Mouse (Mus musculus) gastrocnemius, postnatal 14 days (tissue): ENCODE results near the gene Pigg. TPM values are rescaled to one million over a fixed set of nuclear protein-coding genes. Genes with fewer than 3 reads are reported as not detected.

ENCODE experiments used
- DNase-seq: peaks from one replicate; pipeline ENCODE4 v3.0.0; 2021; ENCODE audit warnings: mixed read lengths
- intact Hi-C: fragments of 180-260 bp; cut with DNase I; formaldehyde crosslinking; loops from one replicate; pipeline ENCODE4 v1.15.1; 2025; ENCODE audit warnings: low total_unique reads
- total RNA-seq, 2 experiments: library from RNA; stranded (reverse); gene quantifications; 2 replicates each; pipeline ENCODE4 v1.2.3; 2021

Pigg gene
- total RNA-seq, 2 experiments from 2014 or later = 3.3 to 3.4 TPM

DNA sequence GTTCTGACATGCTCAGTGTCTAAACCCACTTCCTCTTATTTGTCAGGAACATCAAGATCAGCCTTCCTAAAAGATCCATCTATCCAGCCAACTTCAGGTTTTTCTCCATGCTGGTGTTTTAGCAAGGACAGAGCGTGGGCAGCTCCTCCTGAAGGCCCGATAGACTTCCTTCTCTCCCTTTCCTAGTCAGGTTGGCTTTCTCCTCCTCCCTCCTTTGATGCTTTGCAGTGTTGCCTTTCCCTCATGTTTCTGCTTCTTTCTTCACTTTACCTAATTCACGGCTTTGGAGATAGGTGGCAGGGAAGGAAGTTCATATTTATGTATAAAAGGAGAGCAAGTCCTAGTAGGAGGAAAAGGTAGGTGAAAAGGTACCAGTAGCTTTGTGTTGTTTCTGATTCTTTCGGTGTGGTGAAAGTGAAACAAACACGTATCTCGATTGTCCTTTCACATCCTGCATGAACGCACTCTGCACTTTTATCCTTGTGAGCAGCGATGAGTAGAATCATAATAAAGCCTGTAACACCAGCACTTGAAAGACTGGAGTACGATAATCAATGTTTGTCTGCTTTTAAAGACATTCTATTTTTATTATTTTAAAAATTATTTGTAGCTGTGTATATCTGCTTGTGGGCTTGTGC is 37.2 kb downstream of the Pigg start:
- no peak for DNase-seq
- intact Hi-C loops = no loop called here

DNA sequence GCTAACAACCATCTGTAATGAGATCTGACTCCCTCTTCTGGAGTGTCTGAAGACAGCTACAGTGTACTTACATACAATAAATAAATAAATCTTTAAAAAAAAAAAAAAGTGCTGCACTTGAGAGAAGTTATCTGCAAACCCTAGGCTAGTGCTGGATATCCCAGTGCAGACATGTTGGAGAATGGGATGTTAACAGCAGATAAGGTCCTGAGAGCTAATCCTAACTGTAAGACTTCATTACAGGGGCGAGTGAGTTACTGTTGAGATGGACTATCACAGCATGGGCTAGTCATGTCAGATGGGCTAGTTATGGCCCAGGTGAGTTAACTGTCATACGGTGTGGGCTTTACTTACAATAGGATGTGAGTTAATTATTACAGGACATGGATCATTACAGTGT is 41.6 kb downstream of the Pigg start:
- DNase-seq = no peak
- intact Hi-C loops = no loop called here

DNA sequence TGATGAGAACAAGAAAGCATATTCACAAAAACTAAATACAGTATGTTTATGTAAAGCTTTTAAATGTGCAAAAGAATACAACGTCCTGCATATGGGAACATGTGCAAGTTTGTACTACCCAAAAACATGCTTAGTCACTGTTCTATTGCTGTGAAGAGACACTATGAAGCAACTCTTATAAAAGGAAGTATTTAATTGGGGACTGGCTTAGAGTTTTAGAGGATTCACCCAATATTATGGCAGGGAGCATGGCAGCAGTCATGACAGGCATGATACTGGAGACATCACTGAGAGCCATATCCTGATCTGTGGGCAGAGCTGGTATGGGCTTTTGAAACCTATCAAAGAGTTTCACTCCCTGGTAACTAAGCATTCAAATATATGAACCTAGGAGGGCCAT is 45.5 kb downstream of the Pigg start:
- DNase-seq = no peak
- intact Hi-C loops = no loop called here

DNA sequence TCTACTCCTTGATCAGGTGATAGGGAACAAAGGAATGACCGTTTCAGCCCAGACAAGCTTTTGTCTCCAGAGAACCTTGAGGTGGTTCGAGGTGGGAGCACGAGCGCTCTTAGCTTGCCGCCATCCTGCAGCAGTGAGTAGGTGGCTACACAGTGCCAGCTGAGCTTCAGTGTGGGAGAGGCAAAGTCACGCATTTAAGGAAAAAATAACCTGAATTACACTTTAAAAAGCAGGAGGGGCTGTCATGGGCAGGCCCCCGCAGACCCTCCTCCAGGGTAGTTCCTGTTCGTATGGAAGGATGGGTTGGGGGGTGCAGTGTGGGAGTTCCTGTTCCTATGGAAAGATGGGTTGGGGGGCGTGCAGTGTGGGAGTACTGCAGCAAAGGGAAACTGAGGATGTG is 47.1 kb downstream of the Pigg start:
- intact Hi-C loops = no loop called here
- no peak for DNase-seq

DNA sequence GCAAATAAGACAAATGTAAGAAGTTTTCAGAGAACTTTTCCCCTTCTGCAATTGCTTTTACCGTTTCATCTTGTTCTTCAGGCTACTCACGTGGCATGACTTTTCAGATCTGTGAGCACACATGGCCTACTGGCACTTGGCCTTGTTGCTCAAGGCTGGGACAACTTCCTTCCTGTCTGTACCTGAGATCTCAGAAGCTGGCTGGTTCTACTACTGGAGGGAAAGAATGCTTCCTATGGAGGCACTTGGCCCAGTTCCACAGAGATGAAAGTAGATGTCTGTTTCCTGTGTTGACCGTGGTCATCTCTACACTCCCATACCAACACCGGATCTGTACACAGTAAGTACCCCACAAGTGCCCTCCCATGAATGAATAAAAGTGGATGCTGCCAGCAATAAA is 47.8 kb downstream of the Pigg start:
- intact Hi-C loops = loop anchor here (10.0 kb wide), 1 partner anchor 285 kb away; no protein-coding TSS in a partner anchor
- DNase-seq = no peak

DNA sequence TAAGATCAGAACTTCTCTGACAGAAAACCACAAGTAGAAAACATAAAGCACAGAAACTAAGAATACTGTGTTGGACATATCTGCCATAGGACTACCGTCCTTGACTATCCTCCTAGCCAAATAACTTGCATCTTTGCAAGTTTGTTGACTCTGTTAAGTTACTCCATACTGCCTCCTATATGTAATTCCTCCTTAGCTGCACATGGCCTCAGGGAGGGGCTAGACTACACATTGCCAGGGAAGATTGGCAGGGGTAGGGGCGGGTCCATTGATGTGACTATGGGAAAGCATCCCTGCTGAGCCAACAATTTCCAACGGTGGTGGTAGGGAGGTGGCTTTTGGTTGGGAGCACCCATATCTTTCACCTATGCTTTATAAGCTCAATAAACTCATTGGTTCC is 49.9 kb downstream of the Pigg start:
- DNase-seq = no peak
- intact Hi-C loops = loop anchor here (10.0 kb wide), 1 partner anchor 282 kb away; no protein-coding TSS in a partner anchor

DNA sequence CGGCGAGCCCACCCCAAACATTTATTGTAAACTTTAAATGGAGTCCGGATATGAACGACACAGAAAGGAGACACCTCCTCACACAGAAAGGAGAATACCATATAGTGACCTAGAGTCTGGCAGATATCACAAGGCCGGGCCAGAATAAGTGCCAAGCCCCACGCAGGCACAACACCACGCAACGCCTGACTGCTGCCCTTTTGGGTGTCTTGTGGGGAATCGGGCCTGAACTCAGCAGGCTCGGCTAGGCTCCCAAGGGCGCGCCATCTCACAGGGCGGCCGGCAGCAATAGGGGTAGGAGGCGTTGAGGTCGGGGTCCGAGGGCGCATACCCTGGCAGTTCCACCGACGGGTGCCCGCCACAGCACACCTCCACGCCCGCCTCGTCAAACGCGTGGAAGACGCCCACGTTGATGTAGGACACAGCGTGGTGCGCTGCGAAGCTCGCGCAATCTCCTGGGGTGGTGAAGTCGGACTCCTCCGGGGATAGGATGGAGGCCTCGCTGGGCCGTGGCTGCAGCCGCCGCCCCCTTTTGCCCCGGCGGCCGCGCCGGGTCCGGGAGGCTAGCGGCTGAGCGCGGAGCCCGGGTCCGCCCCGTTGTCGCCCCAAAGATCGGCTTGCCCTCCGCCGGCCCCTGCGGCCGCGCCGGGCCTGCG is 54.0 kb downstream of the Pigg start:
- DNase-seq = no peak
- intact Hi-C loops = loop anchor here (10.0 kb wide), 1 partner anchor 278 kb away; no protein-coding TSS in a partner anchor

DNA sequence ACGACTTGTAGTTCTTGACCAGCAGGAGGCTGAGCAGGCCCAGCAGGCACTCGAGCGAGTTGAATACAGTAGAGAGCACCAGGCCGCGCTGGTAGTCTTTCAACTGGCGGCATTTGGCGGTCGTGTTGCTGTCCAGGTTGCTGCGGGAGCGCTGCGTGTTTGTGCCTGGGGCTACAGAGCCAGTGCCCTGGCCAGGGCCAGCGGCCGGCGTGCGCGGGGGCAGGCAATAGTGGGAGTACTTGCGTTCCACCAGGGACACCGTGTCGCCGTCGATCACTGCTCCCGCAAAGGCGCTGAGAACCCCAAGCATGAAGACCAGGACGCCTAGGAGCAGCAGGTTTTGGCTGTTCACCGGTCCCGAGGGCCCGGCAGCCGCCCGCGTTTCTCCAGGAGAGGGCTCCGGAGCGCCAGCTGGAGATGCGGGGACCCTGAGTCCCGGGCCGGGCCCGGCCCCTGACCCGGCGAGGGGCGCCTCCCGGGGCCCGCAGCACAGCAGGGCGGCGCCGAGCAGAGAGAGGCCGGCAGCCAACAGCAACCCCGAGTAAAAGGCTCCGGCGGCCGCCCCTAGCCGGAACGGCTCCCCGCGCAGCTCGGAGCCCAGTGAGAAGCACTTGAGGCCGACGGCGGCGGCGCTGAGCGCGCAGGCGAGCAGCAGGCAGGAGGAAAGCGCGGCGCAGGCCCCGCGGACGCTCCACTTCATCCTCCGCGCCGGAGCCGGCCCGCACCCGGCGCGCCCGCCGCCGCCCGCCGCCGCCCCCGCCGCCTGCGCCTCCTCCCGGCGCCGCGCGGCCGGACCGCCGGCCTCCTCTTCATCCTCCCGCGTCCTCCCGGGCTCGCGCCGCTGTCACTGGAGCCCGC is 54.8 kb downstream of the Pigg start:
- intact Hi-C loops = loop anchor here (10.0 kb wide), 1 partner anchor 278 kb away; no protein-coding TSS in a partner anchor
- peak; percentile 33 for DNase-seq

DNA sequence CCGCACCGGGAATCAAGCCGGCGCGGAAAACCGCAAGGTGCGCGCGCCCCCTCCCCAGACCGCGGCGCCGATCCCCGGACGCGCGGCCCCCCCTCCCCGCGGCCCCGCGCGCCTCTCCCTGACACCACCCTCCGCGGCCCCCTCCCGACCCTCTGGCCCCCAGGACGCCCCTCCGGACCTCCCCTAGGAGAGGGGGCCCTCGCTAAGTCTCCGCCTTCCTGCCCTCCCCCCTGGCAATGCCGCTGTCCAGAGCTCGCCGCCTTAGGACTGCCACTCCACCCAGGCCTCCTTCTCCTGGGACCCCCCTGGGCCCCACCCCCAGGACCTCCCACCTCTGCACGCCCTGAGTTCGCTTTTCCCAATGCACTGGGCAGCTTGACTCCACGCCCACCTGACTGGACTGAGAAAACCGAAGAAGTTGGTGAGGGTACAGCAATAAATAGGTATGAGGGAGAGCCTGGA is 55.5 kb downstream of the Pigg start, which contains the start of gene Gm42517:
Gene Gm42517, minus strand, starts transcription at position 52 of the 462 bp plus-strand sequence.
- intact Hi-C loops = loop anchor here (10.0 kb wide), 1 partner anchor 277 kb away; no protein-coding TSS in a partner anchor
- DNase-seq = peak; percentile 8

DNA sequence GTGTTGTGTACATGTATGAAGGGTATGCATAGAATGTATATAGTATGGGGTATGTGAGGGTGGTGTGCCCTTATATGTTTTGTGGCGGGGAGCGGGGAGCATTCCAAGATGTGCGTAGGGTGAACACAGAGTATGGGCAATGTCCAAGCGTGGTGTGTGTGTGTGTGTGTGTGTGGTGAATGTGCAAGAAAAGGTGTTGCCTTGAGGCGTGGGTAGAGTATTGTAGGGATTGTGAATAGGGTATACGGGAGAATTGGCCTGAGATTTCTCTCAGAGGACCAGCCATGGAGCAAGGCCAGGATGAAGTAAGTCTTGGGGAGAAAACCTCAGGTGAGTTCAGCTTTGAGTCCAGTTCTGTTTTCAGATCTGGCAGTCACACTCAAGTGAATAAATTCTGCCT is 56.0 kb downstream of the Pigg start:
- intact Hi-C loops = loop anchor here (10.0 kb wide), 1 partner anchor 276 kb away; no protein-coding TSS in a partner anchor
- no peak for DNase-seq

DNA sequence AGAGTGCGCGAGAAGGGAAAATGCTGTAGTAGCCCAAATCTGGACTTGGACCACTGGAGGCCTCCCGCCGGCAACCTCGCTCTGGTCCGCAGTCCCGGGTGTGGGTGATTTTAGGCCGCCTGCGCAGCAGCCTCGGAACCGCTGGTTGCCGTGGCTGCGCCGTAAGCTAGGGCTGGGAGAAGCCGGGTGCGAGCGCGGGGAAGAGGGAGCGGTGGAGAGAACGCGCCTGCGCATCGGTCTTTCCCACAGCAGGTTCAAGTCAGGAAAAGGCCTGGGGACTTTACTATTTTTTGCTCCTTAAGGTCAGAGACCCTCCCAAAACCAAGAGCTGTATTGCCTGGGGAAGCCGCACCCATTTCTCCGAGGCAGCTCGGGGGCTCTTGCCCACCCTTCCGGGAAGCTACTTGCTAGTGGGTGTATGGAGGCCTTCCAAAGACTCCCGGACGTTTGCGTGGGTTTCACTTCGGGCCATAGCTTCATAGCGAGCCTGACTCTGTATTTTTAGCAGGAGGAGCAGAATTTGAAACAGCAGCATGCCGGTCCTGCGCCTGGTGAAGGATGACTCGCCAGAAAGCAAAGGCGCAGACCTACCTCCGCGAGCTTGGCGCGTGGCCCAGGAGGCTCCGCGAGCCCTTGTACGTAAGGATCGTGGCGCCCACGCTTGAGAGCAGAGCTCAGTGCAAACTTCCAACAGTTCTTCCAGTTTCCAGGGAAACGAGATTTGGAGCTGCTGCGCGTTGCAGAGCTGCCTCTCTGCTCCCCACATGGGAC is 56.6 kb downstream of the Pigg start:
- intact Hi-C loops = loop anchor here (10.0 kb wide), 1 partner anchor 276 kb away; no protein-coding TSS in a partner anchor

DNA sequence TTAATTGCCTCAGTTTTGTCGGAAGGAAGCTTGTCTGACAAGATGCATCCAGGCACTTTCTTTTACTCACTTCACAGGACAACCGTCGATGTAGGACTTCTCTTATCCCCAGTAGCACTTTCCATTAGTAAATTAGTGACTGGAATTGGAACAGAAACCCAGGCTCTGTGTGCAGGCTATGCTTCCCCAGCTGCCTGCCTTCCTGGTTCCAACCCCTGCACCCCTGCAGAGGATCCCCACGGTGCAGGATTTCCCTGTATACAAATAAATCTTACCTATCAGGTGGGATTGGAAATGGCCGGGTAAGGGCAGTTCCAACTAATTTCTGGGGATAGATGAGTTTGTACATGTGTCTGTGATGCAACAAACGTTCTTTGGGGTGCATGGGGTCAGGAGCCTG is 57.6 kb downstream of the Pigg start:
- no peak for DNase-seq
- intact Hi-C loops = loop anchor here (10.0 kb wide), 1 partner anchor 275 kb away; no protein-coding TSS in a partner anchor

More for the DNA sequence above, 56.6 kb downstream of the Pigg start:
- peak; percentile 12 for DNase-seq

DNA sequence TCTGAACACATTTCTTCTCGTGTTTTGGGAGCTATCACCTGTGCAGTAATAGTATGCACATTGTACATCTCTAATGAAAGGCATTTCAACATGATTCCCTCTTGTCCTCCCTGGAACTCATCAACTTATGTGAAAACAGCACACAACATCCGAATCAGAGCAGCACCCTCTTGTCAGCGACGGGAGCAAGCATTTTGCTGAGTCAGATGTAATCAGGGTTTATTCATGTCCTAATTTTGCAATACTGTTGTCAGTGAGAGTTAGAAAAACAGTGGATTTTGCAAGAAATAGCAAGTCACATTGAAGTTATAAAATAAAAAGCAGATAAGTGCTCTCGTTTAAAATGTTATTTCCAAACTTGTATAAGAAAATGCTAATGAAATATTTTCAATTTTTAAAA is 61.7 kb downstream of the Pigg start:
- intact Hi-C loops = no loop called here
- DNase-seq = no peak

DNA sequence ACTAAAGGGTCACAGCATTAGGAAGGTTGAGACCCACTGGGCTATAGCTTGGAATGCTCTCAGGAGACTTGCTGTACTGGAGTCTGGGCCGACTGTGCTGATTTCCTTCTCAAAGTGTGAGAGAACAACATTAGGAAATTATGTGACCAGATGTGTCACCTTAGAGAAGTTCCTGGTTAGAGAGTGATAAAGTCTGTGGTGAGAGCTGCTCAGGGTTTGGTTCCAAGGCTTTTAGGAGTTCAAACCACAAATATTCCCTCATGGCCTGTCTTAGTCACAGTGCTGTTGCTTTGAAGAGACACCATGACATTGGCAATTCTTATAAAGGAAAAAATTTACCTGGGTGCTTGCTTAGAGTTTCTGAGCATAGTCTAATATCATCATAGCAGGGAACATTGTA is 63.6 kb downstream of the Pigg start:
- DNase-seq = no peak
- intact Hi-C loops = no loop called here

DNA sequence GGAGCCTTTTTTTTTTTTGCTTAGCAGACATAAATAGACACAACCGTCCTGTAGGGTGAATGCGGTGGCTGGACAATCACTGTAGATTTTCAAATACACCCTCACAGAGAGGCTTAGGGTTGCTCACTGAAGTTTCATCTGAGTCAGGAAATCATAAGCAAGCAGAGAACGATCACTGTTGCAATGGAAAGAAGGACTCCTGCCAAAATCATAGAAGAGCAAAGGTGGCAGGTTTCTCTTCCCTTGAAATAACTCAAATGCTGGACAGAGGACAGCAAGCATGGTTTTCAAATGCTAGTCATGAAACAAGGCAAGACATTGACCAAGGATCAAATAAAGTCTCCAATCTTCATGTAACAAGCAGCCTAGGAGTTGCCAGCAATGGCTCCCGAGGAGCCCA is 65.9 kb downstream of the Pigg start:
- no peak for DNase-seq
- intact Hi-C loops = no loop called here

DNA sequence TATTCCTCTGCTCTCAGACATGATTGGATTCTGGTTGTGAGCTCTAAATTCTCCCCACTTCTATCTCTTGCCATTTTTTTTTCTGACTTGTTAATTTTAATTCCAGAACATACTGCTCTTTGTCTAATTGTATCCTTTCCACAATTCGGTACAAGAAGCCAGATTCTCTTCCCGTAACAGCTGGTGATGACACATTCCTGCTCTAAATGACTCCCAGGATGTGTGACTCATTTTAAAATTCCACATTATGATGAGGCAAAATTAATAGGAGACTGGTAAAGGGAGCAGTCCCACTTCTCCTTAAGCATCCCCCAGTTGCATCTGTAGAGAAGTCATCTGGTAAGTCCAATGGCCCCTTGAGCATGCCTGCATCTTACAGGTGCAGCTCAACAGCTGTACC is 73.2 kb downstream of the Pigg start:
- intact Hi-C loops = no loop called here
- no peak for DNase-seq

DNA sequence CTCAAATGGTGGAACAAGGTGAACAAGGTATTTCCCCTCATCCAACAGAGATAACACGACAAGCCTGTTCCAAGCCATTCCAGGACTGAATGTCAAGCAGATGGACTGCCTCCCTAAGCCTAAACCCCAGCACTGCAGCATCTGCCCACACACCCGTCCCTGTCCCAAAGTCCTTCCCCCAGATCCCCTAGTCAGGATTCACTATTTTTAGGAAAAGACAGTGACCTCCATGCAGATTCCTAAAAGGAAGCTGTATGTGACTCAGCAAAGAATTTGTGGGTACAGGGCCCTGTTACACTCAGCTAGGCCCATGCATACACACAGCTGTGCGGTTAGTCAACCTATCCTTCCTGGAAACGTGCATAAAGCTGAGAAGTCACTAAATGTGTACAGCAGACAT is 74.0 kb downstream of the Pigg start:
- no peak for DNase-seq
- intact Hi-C loops = no loop called here

DNA sequence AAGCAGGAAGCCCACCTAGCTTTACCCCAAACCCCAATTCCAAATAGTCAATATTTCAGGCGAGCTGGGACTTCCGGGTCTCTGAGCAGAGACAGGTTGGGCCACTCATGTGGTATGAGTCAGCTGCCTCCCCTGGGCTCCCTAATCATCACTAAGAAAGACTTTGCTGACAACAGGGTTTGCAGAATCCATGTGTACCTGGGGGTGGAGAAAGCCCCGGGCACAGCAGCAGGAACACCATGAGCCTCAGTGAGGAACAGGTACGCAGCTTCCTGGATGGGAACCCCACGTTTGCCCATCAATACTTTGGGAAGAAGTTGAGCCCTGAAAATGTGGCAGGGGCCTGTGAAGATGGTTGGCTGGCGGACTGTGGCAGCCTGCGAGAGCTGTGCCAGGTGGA is 75.8 kb downstream of the Pigg start, which contains the start of gene Pde6b:
Gene Pde6b, plus strand, starts transcription at position 191 of the 400 bp plus-strand sequence.
- DNase-seq = no peak
- intact Hi-C loops = no loop called here

DNA sequence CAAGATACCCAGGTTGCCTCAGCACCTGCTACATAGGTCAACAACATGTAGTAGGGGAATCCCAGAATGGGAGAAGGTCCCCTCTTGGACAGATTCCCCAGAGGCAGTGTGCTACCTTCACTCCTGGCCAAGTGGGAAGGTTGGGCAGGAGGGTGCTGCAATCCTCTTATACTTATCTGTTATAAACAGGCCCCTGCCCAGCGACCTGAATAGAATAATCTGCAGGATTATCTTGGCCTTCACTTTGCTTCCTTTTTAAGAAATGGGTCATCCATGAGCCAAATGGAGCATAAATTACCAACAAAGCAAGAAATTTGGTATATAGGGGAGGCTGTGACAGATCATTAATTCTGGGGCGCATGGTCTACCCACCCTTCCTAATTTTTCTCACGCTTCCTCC is 77.3 kb downstream of the Pigg start:
- intact Hi-C loops = no loop called here

More for the DNA sequence above, 77.3 kb downstream of the Pigg start:
- no peak for DNase-seq
